Mouse (Mus musculus): Measurements from ENCODE around the gene Tmem56. TPM values are rescaled to one million over a fixed set of nuclear protein-coding genes. Genes with fewer than 3 reads are reported as not detected.

Tmem56 gene
- polyA plus RNA-seq, 1 experiment from 2014 or later, result 0.91 TPM

DNA sequence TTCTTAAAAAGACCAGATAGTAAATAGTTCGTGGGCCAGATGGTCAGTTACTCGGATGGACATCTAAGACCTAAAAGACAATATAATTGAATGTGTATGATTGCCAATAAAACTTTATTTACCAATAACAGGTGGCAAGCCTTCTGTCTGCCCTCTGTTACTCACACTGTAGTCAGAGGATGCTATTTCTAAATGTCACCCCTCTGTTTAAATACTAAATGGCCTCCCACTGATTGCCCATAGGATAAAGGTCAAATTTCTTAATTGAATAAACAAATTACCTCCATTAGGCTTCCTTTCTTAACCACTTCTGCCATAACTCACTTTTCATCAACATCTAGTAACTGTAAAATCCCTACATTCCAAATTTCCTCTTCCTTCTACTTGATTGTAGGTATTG is 10.3 kb downstream of the Tmem56 start:
- ATAC-seq (replicated peaks; ENCODE audit: low FRiP score, low TSS enrichment, low read depth) (no peak), DNase-seq (ENCODE audit: low spot score) (no peak)
- no peak overlapping the region for H3K27ac ChIP-seq (ENCODE audit: low read depth)
- H3K4me2 ChIP-seq (ENCODE audit: low read length), result no peak overlapping the region
- no peak overlapping the region for H3K4me3 ChIP-seq (ENCODE audit: low read depth, low read length)
- WGBS, result 62% methylated on average over 2 of the region's 2 CpGs
- H3K9me3 ChIP-seq (ENCODE audit: control insufficient read depth, low read length), result no peaks in the 10 kb centered on the region
- H3K27me3 ChIP-seq (replicated peaks; ENCODE audit: control insufficient read depth, insufficient read depth, low read length), result no peaks in the 10 kb centered on the region
- H3K36me3 ChIP-seq (ENCODE audit: control insufficient read depth, insufficient read depth, low read length), result no peaks in the 10 kb centered on the region
- H3K4me1 ChIP-seq (replicated peaks; ENCODE audit: control insufficient read depth, insufficient read depth, low read length), result no peaks in the 10 kb centered on the region
- H3K9ac ChIP-seq (ENCODE audit: low read length), result no peak overlapping the region

DNA sequence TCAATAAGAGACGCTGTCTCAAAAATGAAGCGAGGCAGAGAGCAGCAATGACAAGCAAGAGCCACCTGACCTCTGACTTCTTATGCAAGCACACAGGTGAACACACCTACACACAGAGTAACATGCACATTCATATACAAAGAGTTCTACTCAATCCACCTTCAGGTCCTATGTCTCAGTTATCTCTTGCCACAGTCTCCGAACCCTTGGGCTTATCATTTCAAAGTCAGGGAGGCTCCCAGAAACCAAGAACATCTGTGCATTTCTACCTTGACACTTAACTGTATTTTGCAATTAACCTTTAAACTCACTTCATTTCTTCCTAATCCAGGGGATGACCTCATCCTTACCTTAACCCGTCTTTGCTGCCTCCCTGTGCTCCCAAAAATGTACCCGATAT is 15.6 kb downstream of the Tmem56 start:
- Histone ChIP-seq H3K4me2 (ENCODE audit: low read length) (no peak overlapping the region), H3K4me1 (replicated peaks; ENCODE audit: control insufficient read depth, insufficient read depth, low read length) (no peaks in the 10 kb centered on the region), H3K9ac (ENCODE audit: low read length) (no peak overlapping the region), H3K27me3 (replicated peaks; ENCODE audit: control insufficient read depth, insufficient read depth, low read length) (peaks cover 26% of the 10 kb centered on the region), H3K4me3 (ENCODE audit: low read depth, low read length) (no peak overlapping the region), H3K36me3 (ENCODE audit: control insufficient read depth, insufficient read depth, low read length) (no peaks in the 10 kb centered on the region), H3K27ac (ENCODE audit: low read depth) (no peak overlapping the region), H3K9me3 (ENCODE audit: control insufficient read depth, low read length) (no peaks in the 10 kb centered on the region)
- 87% methylated on average over 5 of the region's 5 CpGs for WGBS
- DNase-seq (ENCODE audit: low spot score), result no peak
- ATAC-seq (replicated peaks; ENCODE audit: low FRiP score, low TSS enrichment, low read depth), result no peak

DNA sequence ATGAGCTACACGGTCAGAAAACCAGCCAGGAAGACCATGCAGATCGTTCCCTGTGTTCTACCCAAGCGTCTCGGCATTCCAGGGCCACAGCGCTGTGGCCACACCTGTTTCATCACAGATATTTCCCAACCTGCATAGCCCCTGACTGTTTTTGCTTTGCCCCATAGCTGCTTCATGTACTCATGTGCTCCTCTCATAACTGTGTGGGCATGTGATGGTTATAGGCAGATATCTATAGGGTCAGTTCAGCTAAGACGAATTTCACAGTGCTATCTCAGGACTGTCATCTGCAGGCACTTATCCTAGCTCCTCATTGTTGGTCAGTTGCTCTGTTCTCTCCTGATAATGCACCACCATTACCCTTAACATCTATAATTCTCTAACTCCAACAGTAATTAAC is 18.7 kb downstream of the Tmem56 start:
- Histone ChIP-seq H3K9me3 (ENCODE audit: control insufficient read depth, low read length) (no peaks in the 10 kb centered on the region), H3K4me1 (replicated peaks; ENCODE audit: control insufficient read depth, insufficient read depth, low read length) (no peaks in the 10 kb centered on the region), H3K36me3 (ENCODE audit: control insufficient read depth, insufficient read depth, low read length) (no peaks in the 10 kb centered on the region), H3K27me3 (replicated peaks; ENCODE audit: control insufficient read depth, insufficient read depth, low read length) (peaks cover 52% of the 10 kb centered on the region), H3K4me3 (ENCODE audit: low read depth, low read length) (no peak overlapping the region), H3K9ac (ENCODE audit: low read length) (no peak overlapping the region), H3K4me2 (ENCODE audit: low read length) (no peak overlapping the region), H3K27ac (ENCODE audit: low read depth) (no peak overlapping the region)
- no peak for ATAC-seq (replicated peaks; ENCODE audit: low FRiP score, low TSS enrichment, low read depth)
- no peak for DNase-seq (ENCODE audit: low spot score)
- 54% methylated on average over 6 of the region's 6 CpGs for WGBS

DNA sequence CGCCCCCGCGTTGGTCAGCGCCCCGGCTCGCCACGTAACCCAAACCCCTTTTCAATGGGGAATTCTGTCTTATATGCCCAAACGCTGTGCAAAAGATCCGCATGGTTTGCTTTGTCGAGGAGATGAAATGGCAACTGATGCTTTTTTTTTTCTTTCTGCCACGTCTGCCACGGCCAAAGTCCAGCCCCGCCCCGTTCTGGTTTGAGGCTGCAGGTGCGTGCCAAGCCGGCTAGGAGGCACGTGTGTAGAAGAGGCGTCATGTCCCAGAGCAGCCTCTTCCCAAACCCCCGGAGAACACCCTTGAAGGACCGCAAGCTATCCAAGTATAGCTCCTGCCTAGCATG is 19.7 kb downstream of the Tmem56 start:
- H3K9me3 ChIP-seq (ENCODE audit: control insufficient read depth, low read length), result no peaks in the 10 kb centered on the region
- H3K4me3 ChIP-seq (ENCODE audit: low read depth, low read length), result peak overlapping the region; percentile 55
- no peaks in the 10 kb centered on the region for H3K36me3 ChIP-seq (ENCODE audit: control insufficient read depth, insufficient read depth, low read length)
- H3K27ac ChIP-seq (ENCODE audit: low read depth), result no peak overlapping the region
- no peaks in the 10 kb centered on the region for H3K4me1 ChIP-seq (replicated peaks; ENCODE audit: control insufficient read depth, insufficient read depth, low read length)
- 3% methylated on average over 20 of the region's 20 CpGs for WGBS
- DNase-seq (ENCODE audit: low spot score), result peak; percentile 84
- peak overlapping the region; percentile 55; the same call in 1 of the 2 replicates for H3K9ac ChIP-seq (ENCODE audit: low read length)
- H3K27me3 ChIP-seq (replicated peaks; ENCODE audit: control insufficient read depth, insufficient read depth, low read length), result peaks cover 52% of the 10 kb centered on the region
- peak overlapping the region; percentile 99 for H3K4me2 ChIP-seq (ENCODE audit: low read length)
- ATAC-seq (replicated peaks; ENCODE audit: low FRiP score, low TSS enrichment, low read depth), result peak; percentile 71

DNA sequence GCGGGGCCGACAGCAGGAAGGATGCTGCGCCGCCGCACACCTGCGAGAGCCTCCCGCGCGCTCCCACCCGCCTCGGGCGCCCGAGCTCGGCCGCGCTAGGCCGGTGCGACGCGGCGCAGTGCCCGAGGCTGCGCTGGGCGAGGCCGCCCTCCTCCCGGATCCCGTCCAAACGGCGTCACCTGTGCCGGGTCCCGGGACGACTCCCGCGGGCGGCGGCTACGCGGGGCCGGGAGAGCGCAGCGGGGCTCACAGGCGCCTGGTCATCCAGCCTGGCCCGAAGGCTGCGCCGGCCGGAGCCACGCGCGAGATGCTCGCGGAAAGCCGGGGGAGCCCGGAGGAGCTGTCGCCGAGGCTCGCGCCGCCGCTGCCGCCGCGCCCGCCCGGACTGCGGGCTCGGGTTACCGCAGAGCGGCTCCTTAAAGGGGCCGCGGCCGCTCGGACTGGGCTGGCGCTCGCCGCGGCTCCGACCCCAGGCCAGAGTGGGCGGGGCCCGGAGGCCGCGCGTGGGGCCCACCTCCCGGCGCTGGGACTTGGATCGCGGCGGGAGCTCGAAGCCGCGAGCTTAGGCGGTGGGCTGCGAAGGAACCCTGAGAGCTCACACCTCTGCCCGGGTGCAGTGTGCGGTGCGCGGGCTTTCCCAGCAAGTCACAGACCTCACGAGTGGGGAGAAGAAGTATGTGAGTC is 20.2 kb downstream of the Tmem56 start:
- Histone ChIP-seq H3K4me2 (ENCODE audit: low read length) (peak overlapping the region; percentile 99), H3K9ac (ENCODE audit: low read length) (peak overlapping the region; percentile 55), H3K4me3 (ENCODE audit: low read depth, low read length) (peak overlapping the region; percentile 55), H3K9me3 (ENCODE audit: control insufficient read depth, low read length) (no peaks in the 10 kb centered on the region), H3K36me3 (ENCODE audit: control insufficient read depth, insufficient read depth, low read length) (no peaks in the 10 kb centered on the region), H3K27ac (ENCODE audit: low read depth) (no peak overlapping the region), H3K27me3 (replicated peaks; ENCODE audit: control insufficient read depth, insufficient read depth, low read length) (peaks cover 52% of the 10 kb centered on the region), H3K4me1 (replicated peaks; ENCODE audit: control insufficient read depth, insufficient read depth, low read length) (no peaks in the 10 kb centered on the region)
- ATAC-seq (replicated peaks; ENCODE audit: low FRiP score, low TSS enrichment, low read depth) (peak; percentile 93), DNase-seq (ENCODE audit: low spot score) (peak; percentile 83)
- WGBS, result under 1% methylated on average over 95 of the region's 97 CpGs

DNA sequence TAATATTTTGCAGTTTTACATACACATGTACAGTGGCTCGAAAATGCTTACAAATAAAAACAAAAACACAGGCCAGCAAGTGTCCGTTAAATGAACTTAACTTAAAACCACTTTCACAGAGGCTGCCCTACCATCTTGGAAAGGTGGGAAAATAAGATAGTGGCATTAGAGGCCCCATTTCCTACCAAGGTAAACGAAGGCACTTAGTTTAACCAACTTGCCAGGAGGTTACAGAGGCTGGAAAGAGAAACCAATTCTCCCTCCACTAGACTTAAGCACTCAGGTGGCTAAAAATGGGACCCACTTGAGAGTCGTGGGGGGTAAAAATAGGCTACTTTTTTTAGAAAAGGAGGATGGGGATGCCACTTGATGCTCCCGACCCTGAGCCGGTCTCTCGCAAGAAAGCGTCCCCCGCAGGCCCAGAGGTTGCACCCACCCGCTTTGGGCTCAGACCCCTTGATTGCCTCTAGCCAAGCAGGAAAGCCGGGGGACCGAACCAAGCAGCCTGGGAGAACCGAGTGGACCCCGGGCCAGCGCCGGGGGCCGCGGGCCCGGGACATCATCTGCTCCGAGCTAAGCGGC is 20.9 kb downstream of the Tmem56 start:
- Histone ChIP-seq H3K36me3 (ENCODE audit: control insufficient read depth, insufficient read depth, low read length) (no peaks in the 10 kb centered on the region), H3K4me3 (ENCODE audit: low read depth, low read length) (peak overlapping the region; percentile 55), H3K4me1 (replicated peaks; ENCODE audit: control insufficient read depth, insufficient read depth, low read length) (no peaks in the 10 kb centered on the region), H3K27me3 (replicated peaks; ENCODE audit: control insufficient read depth, insufficient read depth, low read length) (peaks cover 52% of the 10 kb centered on the region), H3K9ac (ENCODE audit: low read length) (peak overlapping the region; percentile 55), H3K27ac (ENCODE audit: low read depth) (no peak overlapping the region), H3K9me3 (ENCODE audit: control insufficient read depth, low read length) (no peaks in the 10 kb centered on the region), H3K4me2 (ENCODE audit: low read length) (peak overlapping the region; percentile 99)
- DNase-seq (ENCODE audit: low spot score) (peak; percentile 63), ATAC-seq (replicated peaks; ENCODE audit: low FRiP score, low TSS enrichment, low read depth) (no peak)
- WGBS, result 17% methylated on average over 13 of the region's 21 CpGs

DNA sequence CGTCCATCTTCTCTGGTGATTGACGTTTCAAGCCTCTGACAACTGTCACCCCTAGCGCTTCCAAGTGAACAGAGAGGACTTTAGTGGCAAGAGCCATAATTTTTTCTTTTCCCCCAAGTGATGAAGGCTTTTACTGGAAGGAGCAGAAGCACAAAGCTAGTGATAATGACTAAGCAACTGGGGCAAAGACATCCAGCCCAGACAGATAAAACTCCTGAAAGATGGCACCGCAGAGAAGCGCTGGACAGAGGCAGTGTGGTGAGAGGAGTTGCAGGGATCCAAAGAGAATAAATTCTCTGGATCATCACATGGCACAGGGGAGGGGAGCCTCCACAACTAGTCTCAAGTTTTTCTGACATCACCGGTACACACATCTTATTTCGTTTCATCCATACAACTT is 21.6 kb downstream of the Tmem56 start:
- ATAC-seq (replicated peaks; ENCODE audit: low FRiP score, low TSS enrichment, low read depth), result no peak
- H3K27me3 ChIP-seq (replicated peaks; ENCODE audit: control insufficient read depth, insufficient read depth, low read length), result peaks cover 52% of the 10 kb centered on the region
- no peak for DNase-seq (ENCODE audit: low spot score)
- H3K4me1 ChIP-seq (replicated peaks; ENCODE audit: control insufficient read depth, insufficient read depth, low read length), result no peaks in the 10 kb centered on the region
- WGBS, result 69% methylated on average over 7 of the region's 7 CpGs
- no peak overlapping the region for H3K9ac ChIP-seq (ENCODE audit: low read length)
- H3K4me2 ChIP-seq (ENCODE audit: low read length), result no peak overlapping the region
- H3K9me3 ChIP-seq (ENCODE audit: control insufficient read depth, low read length), result no peaks in the 10 kb centered on the region
- H3K4me3 ChIP-seq (ENCODE audit: low read depth, low read length), result no peak overlapping the region
- H3K36me3 ChIP-seq (ENCODE audit: control insufficient read depth, insufficient read depth, low read length), result no peaks in the 10 kb centered on the region
- H3K27ac ChIP-seq (ENCODE audit: low read depth), result no peak overlapping the region

DNA sequence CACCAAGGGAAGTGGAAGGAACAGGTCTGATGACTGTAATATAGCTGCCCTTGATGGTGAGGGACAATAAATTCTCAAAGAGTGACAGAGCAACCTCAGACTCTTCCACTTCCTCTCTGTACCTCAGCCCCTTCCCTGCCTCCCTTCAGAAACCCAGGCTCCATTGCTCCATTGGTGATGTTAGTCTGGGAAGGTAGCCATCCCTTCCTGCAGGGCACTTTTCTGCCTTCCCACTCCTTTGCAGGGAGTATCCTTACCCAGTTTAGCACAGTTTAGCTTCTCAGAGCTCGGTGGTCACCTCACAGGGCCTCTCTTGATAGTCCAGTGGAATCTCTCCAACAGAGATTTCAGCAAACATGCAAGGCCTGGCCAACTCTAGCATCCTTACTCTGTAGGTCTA is 22.1 kb downstream of the Tmem56 start:
- Histone ChIP-seq H3K36me3 (ENCODE audit: control insufficient read depth, insufficient read depth, low read length) (no peaks in the 10 kb centered on the region), H3K4me1 (replicated peaks; ENCODE audit: control insufficient read depth, insufficient read depth, low read length) (no peaks in the 10 kb centered on the region), H3K27me3 (replicated peaks; ENCODE audit: control insufficient read depth, insufficient read depth, low read length) (peaks cover 52% of the 10 kb centered on the region), H3K9me3 (ENCODE audit: control insufficient read depth, low read length) (no peaks in the 10 kb centered on the region), H3K4me3 (ENCODE audit: low read depth, low read length) (no peak overlapping the region), H3K9ac (ENCODE audit: low read length) (no peak overlapping the region), H3K4me2 (ENCODE audit: low read length) (no peak overlapping the region), H3K27ac (ENCODE audit: low read depth) (no peak overlapping the region)
- WGBS, result 72% methylated on average over 1 of the region's 1 CpGs
- DNase-seq (ENCODE audit: low spot score) (no peak), ATAC-seq (replicated peaks; ENCODE audit: low FRiP score, low TSS enrichment, low read depth) (no peak)

DNA sequence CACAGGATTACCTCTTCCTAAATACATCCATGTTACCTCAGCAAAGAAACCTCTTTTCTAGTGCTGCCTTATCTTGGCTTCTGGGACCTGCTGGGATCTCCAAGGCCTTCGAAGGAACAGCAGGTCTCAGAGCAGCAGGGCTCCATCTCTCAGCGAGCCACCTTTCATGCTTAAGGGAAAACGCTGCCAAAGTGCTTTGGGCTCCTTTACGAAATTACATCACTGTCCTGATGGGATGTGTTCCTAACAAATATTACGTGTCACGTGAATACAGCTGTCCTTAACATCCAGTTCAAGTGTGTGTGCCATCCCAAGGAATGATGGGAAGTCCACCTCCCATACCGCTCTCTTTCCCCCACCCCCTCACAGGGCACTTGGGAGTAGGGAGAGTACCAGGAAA is 22.9 kb downstream of the Tmem56 start:
- WGBS, result 80% methylated on average over 7 of the region's 7 CpGs
- Histone ChIP-seq H3K27me3 (replicated peaks; ENCODE audit: control insufficient read depth, insufficient read depth, low read length) (peaks cover 51% of the 10 kb centered on the region), H3K9me3 (ENCODE audit: control insufficient read depth, low read length) (no peaks in the 10 kb centered on the region), H3K36me3 (ENCODE audit: control insufficient read depth, insufficient read depth, low read length) (no peaks in the 10 kb centered on the region), H3K4me2 (ENCODE audit: low read length) (no peak overlapping the region), H3K4me3 (ENCODE audit: low read depth, low read length) (no peak overlapping the region), H3K27ac (ENCODE audit: low read depth) (no peak overlapping the region), H3K9ac (ENCODE audit: low read length) (no peak overlapping the region), H3K4me1 (replicated peaks; ENCODE audit: control insufficient read depth, insufficient read depth, low read length) (no peaks in the 10 kb centered on the region)
- DNase-seq (ENCODE audit: low spot score) (no peak), ATAC-seq (replicated peaks; ENCODE audit: low FRiP score, low TSS enrichment, low read depth) (no peak)
